Comparison of ENCODE assay signal across 8 mouse cellular contexts in genomic region chr9:58158541-58159311, GRCm38 (mm10). TPM values are rescaled to one million over a fixed set of nuclear protein-coding genes. Genes with fewer than 3 reads are reported as not detected.
DNase-seq lines count a peak whose midpoint lies in the region; ATAC-seq and TF ChIP-seq lines count a peak whose summit lies in the region.

No protein-coding gene starts in this region.

- H3K27ac ChIP-seq in left cerebral cortex, adult 2 months: peak overlapping the region; percentile 55; the same call in 1 of the 2 replicates
- H3K27ac ChIP-seq in forebrain, embryonic 12.5 days: peak overlapping the region; percentile 54
- peak overlapping the region; percentile 65 for H3K27ac ChIP-seq in liver, embryonic 11.5 days (ENCODE audit: low read depth, low read length)
- peak overlapping the region; percentile 97 for H3K27ac ChIP-seq in stomach, embryonic 14.5 days (ENCODE audit: low read length)

- H3K4me1 ChIP-seq in forebrain, embryonic 12.5 days: peaks cover 18% of the 10 kb centered on the region
- peaks cover 6% of the 10 kb centered on the region; the same call in 1 of the 2 replicates for H3K4me1 ChIP-seq in liver, embryonic 11.5 days (replicated peaks; ENCODE audit: control insufficient read depth, insufficient read depth, low read length)
- peaks cover 60% of the 10 kb centered on the region for H3K4me1 ChIP-seq in stomach, embryonic 14.5 days (ENCODE audit: control insufficient read depth, insufficient read depth, low read length)

- no peak for TF ChIP-seq CTCF in left cerebral cortex, adult 2 months (IDR thresholded peaks at IDR 0.05)

- H3K9me3 ChIP-seq in forebrain, embryonic 12.5 days: no peaks in the 10 kb centered on the region
- H3K9me3 ChIP-seq in liver, embryonic 11.5 days (ENCODE audit: control insufficient read depth, low read length): no peaks in the 10 kb centered on the region
- H3K9me3 ChIP-seq in stomach, embryonic 14.5 days (ENCODE audit: control insufficient read depth, low read depth, low read length): no peaks in the 10 kb centered on the region

- intact Hi-C loops in left cerebral cortex, adult 2 months (cut with DNase I): no loop called here
- intact Hi-C loops in heart, postnatal 36 days (cut with DNase I): loop anchor here (5.0 kb wide), 2 partner anchors 66 to 116 kb away; no protein-coding TSS in a partner anchor

- no peak overlapping the region for H3K4me2 ChIP-seq in forebrain, embryonic 12.5 days
- H3K4me2 ChIP-seq in liver, embryonic 11.5 days: peak overlapping the region; percentile 43
- peak overlapping the region; percentile 78 for H3K4me2 ChIP-seq in stomach, embryonic 14.5 days (replicated peaks; ENCODE audit: low read depth, low read length)

- peak overlapping the region; percentile 33; the same call in 1 of the 2 replicates for H3K9ac ChIP-seq in forebrain, embryonic 12.5 days
- H3K9ac ChIP-seq in liver, embryonic 11.5 days (ENCODE audit: low read depth, low read length): no peak overlapping the region
- H3K9ac ChIP-seq in stomach, embryonic 14.5 days (replicated peaks; ENCODE audit: low read depth, low read length): peak overlapping the region; percentile 45

- H3K36me3 ChIP-seq in forebrain, embryonic 12.5 days (replicated peaks): no peaks in the 10 kb centered on the region
- no peaks in the 10 kb centered on the region for H3K36me3 ChIP-seq in liver, embryonic 11.5 days (ENCODE audit: control insufficient read depth, insufficient read depth, low read length)
- no peaks in the 10 kb centered on the region; the same call in 1 of the 2 replicates for H3K36me3 ChIP-seq in stomach, embryonic 14.5 days (ENCODE audit: control insufficient read depth, insufficient read depth, low read length)

- no peak overlapping the region for H3K4me3 ChIP-seq in left cerebral cortex, adult 2 months
- no peak overlapping the region for H3K4me3 ChIP-seq in forebrain, embryonic 12.5 days (replicated peaks)
- H3K4me3 ChIP-seq in liver, embryonic 11.5 days (ENCODE audit: low read depth, low read length): no peak overlapping the region
- peak overlapping the region; percentile 37 for H3K4me3 ChIP-seq in stomach, embryonic 14.5 days (ENCODE audit: low read depth, low read length)

- ATAC-seq in forebrain, embryonic 12.5 days (ENCODE audit: low FRiP score): no peak
- ATAC-seq in liver, embryonic 11.5 days (replicated peaks; ENCODE audit: low FRiP score): no peak; the same call in 1 of the 2 replicates
- ATAC-seq in stomach, embryonic 14.5 days (ENCODE audit: insufficient number of reproducible peaks, insufficient read depth, low FRiP score, low read depth): peak; percentile 90

- WGBS in forebrain, embryonic 12.5 days: 44% methylated on average over 7 of the region's 7 CpGs
- 41% methylated on average over 7 of the region's 7 CpGs for WGBS in liver, embryonic 11.5 days
- WGBS in stomach, embryonic 14.5 days: 7% methylated on average over 7 of the region's 7 CpGs

- DNase-seq in left cerebral cortex, adult 2 months (ENCODE audit: extremely low spot score in 1 of 2, low spot score in 2 of 2): no peak
- no peak for DNase-seq in left cerebral cortex, adult 18-20 months (ENCODE audit: low spot score in 2 of 2)
- peak; percentile 25 to 57 for DNase-seq in heart, postnatal 36 days
- DNase-seq in liver, embryonic 11.5 days (ENCODE audit: low spot score): no peak
- no peak for DNase-seq in spleen, postnatal 14 days (ENCODE audit: low spot score in 2 of 2)
- DNase-seq in frontal cortex, postnatal 25 days (ENCODE audit: low spot score in 2 of 2): no peak

- H3K27me3 ChIP-seq in forebrain, embryonic 12.5 days: no peaks in the 10 kb centered on the region
- no peaks in the 10 kb centered on the region for H3K27me3 ChIP-seq in liver, embryonic 11.5 days (replicated peaks; ENCODE audit: control insufficient read depth, insufficient read depth, low read length)
- no peaks in the 10 kb centered on the region for H3K27me3 ChIP-seq in stomach, embryonic 14.5 days (ENCODE audit: control insufficient read depth, insufficient read depth, low read length)

RNA-seq across cellular contexts. Expression of gene Ccdc33, which starts 40.1 kb away (rescaled TPM):
- 1 to 10 TPM in 1 of 2 experiments, under 1 TPM in 1; 0.86 to 1.3 TPM for total RNA-seq in left cerebral cortex, adult 2 months (2021)
- 1 to 10 TPM in 1 of 2 experiments, under 1 TPM in 1; 0.67 to 1.2 TPM for total RNA-seq in left cerebral cortex, adult 18-20 months (2021)
- polyA plus RNA-seq in forebrain, embryonic 12.5 days (2016; fragmentation: Nextera tagmentation; extraction: Ambion mirVana): 1.5 and 2.4 TPM in 2 replicates
- total RNA-seq in heart, postnatal 36 days (2021): not detected
- polyA plus RNA-seq in liver, embryonic 11.5 days (2014; fragmentation: Nextera tagmentation; extraction: Ambion mirVana): not detected in 2 replicates
- polyA plus RNA-seq in stomach, embryonic 14.5 days (2014; fragmentation: Nextera tagmentation; extraction: Ambion mirVana): 0.91 TPM in 1 of 2 replicates, not detected in the other

RNA-seq across cellular contexts. Expression of gene Islr, which starts 45.4 kb away (rescaled TPM):
- total RNA-seq in left cerebral cortex, adult 2 months (2021): 10 to 100 TPM; 11.0 to 15.2 TPM
- 10 to 100 TPM; 16.5 to 17.4 TPM for total RNA-seq in left cerebral cortex, adult 18-20 months (2021)
- polyA plus RNA-seq in forebrain, embryonic 12.5 days (2016; fragmentation: Nextera tagmentation; extraction: Ambion mirVana): 16.4 and 17.9 TPM in 2 replicates
- 10 to 100 TPM; 28.5 to 30.4 TPM for total RNA-seq in heart, postnatal 36 days (2021)
- polyA plus RNA-seq in liver, embryonic 11.5 days (2014; fragmentation: Nextera tagmentation; extraction: Ambion mirVana): 7.7 and 8.5 TPM in 2 replicates
- polyA plus RNA-seq in stomach, embryonic 14.5 days (2014; fragmentation: Nextera tagmentation; extraction: Ambion mirVana): 83.3 and 87.9 TPM in 2 replicates

RNA-seq across cellular contexts. Expression of gene Islr2, which starts 45.4 kb away (rescaled TPM):
- total RNA-seq in left cerebral cortex, adult 2 months (2021): 10 to 100 TPM; 72.1 to 74.0 TPM
- total RNA-seq in left cerebral cortex, adult 18-20 months (2021): 10 to 100 TPM; 71.2 to 72.3 TPM
- polyA plus RNA-seq in forebrain, embryonic 12.5 days (2016; fragmentation: Nextera tagmentation; extraction: Ambion mirVana): 52.3 and 60.8 TPM in 2 replicates
- total RNA-seq in heart, postnatal 36 days (2021): 1 to 10 TPM; 1.4 to 2.3 TPM
- 0.43 TPM in 1 of 2 replicates, not detected in the other for polyA plus RNA-seq in liver, embryonic 11.5 days (2014; fragmentation: Nextera tagmentation; extraction: Ambion mirVana)
- polyA plus RNA-seq in stomach, embryonic 14.5 days (2014; fragmentation: Nextera tagmentation; extraction: Ambion mirVana): 1.7 and 2.6 TPM in 2 replicates

Comparison
In these comparisons a context has a peak if more than half of its experiments do, and no peak if none do; other contexts are left out.
1. DNase-seq: peak in heart, postnatal 36 days (2 of 2); none in left cerebral cortex, adult 2 months (0 of 2), left cerebral cortex, adult 18-20 months (0 of 2), liver, embryonic 11.5 days (single experiment), spleen, postnatal 14 days (0 of 2) and frontal cortex, postnatal 25 days (0 of 2).
2. RNA of gene Islr2, which starts 45.4 kb away (total RNA-seq): 72.1 to 74.0 TPM in left cerebral cortex, adult 2 months and 71.2 to 72.3 TPM in left cerebral cortex, adult 18-20 months; 1.4 to 2.3 TPM in heart, postnatal 36 days; every median in the first group is over 10 times any median in the second.
3. Peak in every context shown above with its lines, with median percentiles within 50 percentile points of each other: H3K27ac ChIP-seq.